Mouse (Mus musculus) brain, embryonic 14.5 days (tissue): ENCODE results near the gene Zfp30.

Experiments used
- CTCF ChIP-seq: fragments of 200-500 bp; IDR thresholded peaks from 2 replicates; pipeline ENCODE4 v1.5.1; 2012; ENCODE audit warnings: inconsistent platforms, mild to moderate bottlenecking, moderate library complexity, borderline replicate concordance; ENCODE audit not compliant: insufficient read depth, insufficient read length; ENCODE audit errors: extremely low read depth
- POLR2A ChIP-seq: fragments of 200-500 bp; IDR thresholded peaks from 2 replicates; pipeline ENCODE4 v1.6.1; 2012; ENCODE audit warnings: mild to moderate bottlenecking, inconsistent platforms, borderline replicate concordance; ENCODE audit not compliant: poor library complexity, insufficient read depth, insufficient read length, severe bottlenecking; ENCODE audit errors: extremely low read depth

GRCm38 (mm10) chr7:29776568-29776967 lies 7.2 kb upstream of the Zfp30 start:
- TF ChIP-seq POLR2A (no peak), CTCF (no peak)
